Mouse (Mus musculus) stomach, embryonic 14.5 days (tissue): Measurements from ENCODE around the gene Gsta4. TPM values are rescaled to one million over a fixed set of nuclear protein-coding genes. Genes with fewer than 3 reads are reported as not detected.

Source experiments
- polyA plus RNA-seq: library from polyadenylated mRNA; unstranded; fragments of >200 nt; fragmentation: Nextera tagmentation; extraction: Ambion mirVana; gene quantifications from 2 replicates; pipeline ENCODE4 v1.2.1, GENCODE M21; 2014

The Gsta4 gene
- polyA plus RNA-seq, 1 experiment from 2014 or later = 492 TPM

Other genes starting within 250 kb of the Gsta4 start
- 0.20 TPM in 1 of 2 replicates, not detected in the other for gene Gcm1, start 130.8 kb upstream of the Gsta4 start, polyA plus RNA-seq
- gene Fbxo9, start 73.7 kb upstream of the Gsta4 start, polyA plus RNA-seq = 37.8 and 39.9 TPM in 2 replicates
- 28.4 and 29.9 TPM in 2 replicates for gene Ick, start 73.6 kb upstream of the Gsta4 start, polyA plus RNA-seq
- 9.6 and 9.7 TPM in 2 replicates for gene Gsta1, start 47.9 kb downstream of the Gsta4 start, polyA plus RNA-seq
- 6.6 and 9.8 TPM in 2 replicates for gene Gm3776, start 74.4 kb downstream of the Gsta4 start, polyA plus RNA-seq
- 0.49 TPM in 1 of 2 replicates, not detected in the other for gene Gm10639, start 107.1 kb downstream of the Gsta4 start, polyA plus RNA-seq
- 0.42 TPM in 1 of 2 replicates, not detected in the other for gene Omt2a, start 132.0 kb downstream of the Gsta4 start, polyA plus RNA-seq
- not detected in 2 replicates for gene Omt2b, start 144.8 kb downstream of the Gsta4 start, polyA plus RNA-seq
- 1.2 and 1.9 TPM in 2 replicates for gene Gsta2, start 173.0 kb downstream of the Gsta4 start, polyA plus RNA-seq
- 0.45 TPM in 1 of 2 replicates, not detected in the other for gene Dppa5a, start 185.4 kb downstream of the Gsta4 start, polyA plus RNA-seq
- 0.35 and 0.74 TPM in 2 replicates for gene Ooep, start 196.0 kb downstream of the Gsta4 start, polyA plus RNA-seq
- 0.29 and 0.51 TPM in 2 replicates for gene Ddx43, start 213.0 kb downstream of the Gsta4 start, polyA plus RNA-seq